Mouse (Mus musculus) lung, adult 2 months (tissue): ENCODE data around the gene Il18bp. TPM values are rescaled to one million over a fixed set of nuclear protein-coding genes. Genes with fewer than 3 reads are reported as not detected.
"Not testable (repeated sequence)": the region's sequence is repeated elsewhere in the genome, so short reads cannot be mapped to it uniquely, and the experiment has no call there.

ENCODE experiments used
- DNase-seq: peaks from one replicate; pipeline ENCODE4 v3.0.0; 2022
- H3K4me1 ChIP-seq: fragments of 200-500 bp; 2 replicates; pipeline ENCODE4 v1.6.1; 2011; ENCODE audit warnings: low read length; ENCODE audit not compliant: control insufficient read depth, insufficient read depth
- H3K4me3 ChIP-seq: fragments of 200-500 bp; replicated peaks from 2 replicates; pipeline ENCODE3; 2011; ENCODE audit warnings: low read depth, mild to moderate bottlenecking, control low read depth, low read length; ENCODE audit errors: extremely low read depth
- CTCF ChIP-seq: fragments of 200-500 bp; IDR thresholded peaks from 2 replicates; pipeline ENCODE4 v1.5.1; 2011; ENCODE audit warnings: mild to moderate bottlenecking, low read length, control low read depth; ENCODE audit not compliant: insufficient read depth
- POLR2A ChIP-seq: fragments of 200-500 bp; IDR thresholded peaks from 2 replicates; pipeline ENCODE4 v1.6.1; 2011; ENCODE audit warnings: low read depth, mild to moderate bottlenecking, control low read depth, low read length, borderline replicate concordance; ENCODE audit errors: extremely low read depth
- WGBS: fragments of 180-500 bp; shearing (Covaris S2); methylation state at CpG from one replicate; pipeline ENCODE4 v1.1.7; 2018; 5-methylcytosine and 5-hydroxymethylcytosine counted together
- polyA plus RNA-seq: library from polyadenylated mRNA; depleted of rRNA; stranded (reverse); fragments of >200 nt; gene quantifications from 2 replicates; pipeline ENCODE4 v1.2.3, GENCODE M21; 2012

The Il18bp gene
- polyA plus RNA-seq, 1 experiment = 12.0 TPM

DNA sequence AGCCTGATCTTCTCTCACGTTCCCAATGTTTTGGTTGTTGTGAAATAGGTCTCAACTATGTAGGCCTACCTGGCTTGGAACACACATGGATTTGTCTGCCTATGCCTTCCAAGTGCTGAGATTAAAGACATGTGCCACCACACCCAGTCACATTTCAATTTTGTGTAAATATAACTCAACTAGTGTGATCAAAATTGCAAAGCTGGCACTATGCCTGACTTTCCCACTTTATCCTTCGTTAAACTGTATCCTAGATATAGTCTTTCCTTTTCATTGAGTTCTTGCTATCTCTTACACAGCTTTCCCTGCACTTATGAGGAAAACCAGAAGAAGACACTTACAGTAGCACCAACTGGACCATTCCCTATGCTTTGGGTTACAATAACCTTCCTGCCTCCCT is 17.0 kb upstream of the Il18bp start:
- TF ChIP-seq POLR2A (no peak), CTCF (no peak)
- Histone ChIP-seq H3K4me1 (no peaks in the 10 kb centered on the region), H3K4me3 (no peak overlapping the region)
- no peak for DNase-seq
- 65% methylated on average over 2 of the region's 2 CpGs for WGBS

DNA sequence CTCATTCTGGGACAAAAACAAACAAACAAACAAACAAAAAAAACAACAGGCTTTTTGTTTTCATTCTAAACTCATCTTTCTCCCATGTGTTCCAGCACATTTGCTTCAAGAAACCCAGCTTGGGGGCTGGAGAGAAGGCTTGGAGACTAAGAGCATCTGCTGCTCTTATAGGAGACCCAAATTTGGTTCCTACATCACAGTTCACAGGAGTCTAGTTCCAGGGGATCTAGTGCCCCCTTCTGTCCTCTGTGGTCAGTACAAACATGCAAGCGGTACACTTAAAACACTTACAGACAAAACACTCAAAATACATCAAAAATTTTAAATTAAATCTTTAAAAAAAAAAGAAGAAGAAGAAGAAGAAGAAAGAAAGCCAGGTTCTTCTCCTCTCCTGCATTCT is 16.4 kb upstream of the Il18bp start:
- Histone ChIP-seq H3K4me3 (no peak overlapping the region), H3K4me1 (no peaks in the 10 kb centered on the region)
- WGBS = 87% methylated on average over 1 of the region's 1 CpGs
- TF ChIP-seq CTCF = no peak
- TF ChIP-seq POLR2A = no peak
- DNase-seq = no peak

- DNase-seq = no peak
- Histone ChIP-seq H3K4me1 (no peaks in the 10 kb centered on the region), H3K4me3 (no peak overlapping the region)
- WGBS = 87% methylated on average over 2 of the region's 2 CpGs
- TF ChIP-seq POLR2A (no peak), CTCF (no peak)
Measured at GRCm38 (mm10) chr7:102025187-102026119, 7.0 kb upstream of the Il18bp start.

DNA sequence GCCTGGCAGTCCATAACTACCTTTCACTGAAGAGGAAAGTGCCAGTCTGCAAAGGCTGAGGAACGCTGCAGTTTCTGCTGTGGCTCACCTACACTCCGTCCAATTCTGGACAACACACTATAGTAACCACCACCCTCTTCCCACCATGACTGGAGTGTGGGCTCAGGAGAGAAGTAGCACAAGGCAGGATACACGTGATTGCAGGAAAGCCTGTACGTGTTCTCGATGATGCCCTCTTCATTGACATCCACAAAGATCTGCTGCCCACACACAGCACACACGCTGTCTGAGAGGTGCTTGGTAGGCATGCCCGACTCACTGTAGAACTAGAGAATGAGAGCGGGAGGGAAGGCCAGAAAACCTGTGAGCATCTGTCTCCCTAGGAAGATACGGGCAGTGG is 5.3 kb upstream of the Il18bp start:
- Histone ChIP-seq H3K4me1 (no peaks in the 10 kb centered on the region; the same call in 1 of the 2 replicates), H3K4me3 (no peak overlapping the region)
- DNase-seq = no peak
- WGBS = 95% methylated on average over 9 of the region's 9 CpGs
- TF ChIP-seq POLR2A (no peak), CTCF (no peak)

GRCm38 (mm10) chr7:102020934-102021333 is 2.4 kb upstream of the Il18bp start:
- not testable (repeated sequence) for H3K4me3 ChIP-seq, DNase-seq, H3K4me1 ChIP-seq
- WGBS = 96% methylated on average over 2 of the region's 2 CpGs

- Histone ChIP-seq H3K4me3 (no peak overlapping the region), H3K4me1 (peaks cover 6% of the 10 kb centered on the region)
- no peak for TF ChIP-seq CTCF
- TF ChIP-seq POLR2A = no peak
- no peak for DNase-seq
- 25% methylated on average over 3 of the region's 3 CpGs for WGBS
Measured at GRCm38 (mm10) chr7:102019362-102019761, 872 bp upstream of the Il18bp start.

DNA sequence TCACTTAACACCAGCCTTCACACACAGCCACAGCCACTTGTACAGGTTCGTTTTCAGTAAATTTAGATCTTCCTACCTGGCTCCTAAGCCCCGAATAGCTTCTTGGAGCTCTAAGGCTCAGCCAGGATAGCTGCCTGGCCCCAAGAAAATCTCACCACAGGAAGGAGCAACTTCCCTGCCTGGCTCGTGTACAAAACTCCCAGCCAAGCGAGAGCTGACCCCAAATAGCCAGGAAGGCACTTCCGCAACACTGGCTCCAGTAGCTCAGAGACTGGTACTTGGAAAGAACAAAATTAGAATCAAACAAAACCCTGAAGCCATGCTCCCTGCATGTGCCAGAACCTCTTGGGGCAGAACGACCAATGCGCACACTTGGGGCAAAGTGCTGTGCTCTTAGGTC is 456 bp downstream of the Il18bp start:
- TF ChIP-seq POLR2A = no peak
- Histone ChIP-seq H3K4me1 (peaks cover 6% of the 10 kb centered on the region), H3K4me3 (peak overlapping the region; percentile 55)
- 26% methylated on average over 7 of the region's 7 CpGs for WGBS
- peak; percentile 25 for DNase-seq

DNA sequence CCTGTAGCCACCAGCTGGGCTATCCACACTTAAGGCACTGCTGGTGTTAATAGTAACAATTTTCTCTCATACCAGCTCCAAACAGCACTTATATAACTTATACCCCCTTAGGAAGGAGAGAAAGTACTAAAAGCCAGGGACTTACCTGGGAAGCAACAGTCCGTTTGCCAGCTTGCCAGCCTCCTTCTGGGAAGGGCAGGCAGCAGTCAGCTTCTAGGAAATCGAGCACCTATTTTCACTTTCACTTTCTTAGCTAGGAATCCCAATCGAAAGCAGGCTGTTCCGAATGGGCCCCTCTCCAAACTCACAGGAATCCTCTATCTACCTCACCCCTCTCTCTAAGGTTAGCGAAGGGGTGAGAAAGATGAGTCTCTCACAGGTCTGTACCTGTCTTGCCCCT is 1.0 kb downstream of the Il18bp start:
- Histone ChIP-seq H3K4me3 (peak overlapping the region; percentile 55), H3K4me1 (peaks cover 6% of the 10 kb centered on the region)
- 13% methylated on average over 5 of the region's 5 CpGs for WGBS
- TF ChIP-seq POLR2A (no peak), CTCF (no peak)
- DNase-seq = peak; percentile 23

GRCm38 (mm10) chr7:102016936-102017335 is 1.6 kb downstream of the Il18bp start:
- 57% methylated on average over 4 of the region's 4 CpGs for WGBS
- TF ChIP-seq CTCF (no peak), POLR2A (no peak)
- no peak for DNase-seq
- Histone ChIP-seq H3K4me1 (peaks cover 6% of the 10 kb centered on the region), H3K4me3 (peak overlapping the region; percentile 55)

DNA sequence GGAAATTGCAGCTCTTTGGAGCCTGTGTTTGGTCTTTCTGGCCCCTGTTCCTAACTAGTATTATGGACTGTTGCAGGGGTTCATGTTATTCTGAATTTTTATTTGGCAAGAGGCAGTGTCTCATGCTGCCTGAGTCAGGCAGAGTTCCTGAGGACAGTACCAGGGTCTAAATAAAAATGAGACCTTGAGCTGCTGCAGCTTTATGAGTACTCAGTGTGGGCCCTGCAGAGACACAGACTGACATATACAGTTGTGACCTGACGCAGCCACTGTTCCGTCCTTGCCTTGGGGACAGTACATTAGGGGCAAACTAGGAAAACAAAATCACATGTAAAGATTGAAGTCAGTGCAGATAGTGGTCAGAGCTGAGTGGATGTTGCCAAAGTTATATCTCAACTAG is 3.5 kb downstream of the Il18bp start:
- DNase-seq = no peak
- TF ChIP-seq POLR2A (no peak), CTCF (no peak)
- Histone ChIP-seq H3K4me1 (peaks cover 6% of the 10 kb centered on the region), H3K4me3 (no peak overlapping the region)
- WGBS = 86% methylated on average over 2 of the region's 2 CpGs

DNA sequence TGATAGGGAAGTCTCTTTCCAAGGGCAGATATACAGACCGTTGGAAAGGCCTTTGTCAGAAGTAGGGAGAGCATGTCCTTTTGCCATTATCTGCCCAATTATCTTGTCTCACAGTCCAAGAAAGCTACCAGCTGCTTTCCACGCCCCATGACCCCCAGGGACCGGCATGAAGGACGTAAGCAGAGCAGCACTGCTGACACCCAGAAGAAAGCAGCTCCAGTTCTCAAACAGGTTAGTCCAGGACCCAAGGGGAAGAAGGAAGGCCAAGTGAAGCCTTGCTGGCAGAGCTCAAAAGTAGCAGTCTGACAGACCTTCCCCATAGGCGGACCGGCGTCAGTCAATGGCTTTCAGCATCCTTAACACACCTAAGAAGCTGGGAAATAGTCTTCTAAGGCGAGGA is 5.1 kb downstream of the Il18bp start:
- Histone ChIP-seq H3K4me3 (no peak overlapping the region), H3K4me1 (peaks cover 6% of the 10 kb centered on the region)
- TF ChIP-seq POLR2A = no peak
- no peak for DNase-seq
- WGBS = 87% methylated on average over 8 of the region's 8 CpGs
